Mouse (Mus musculus): ENCODE data around the gene 4931428L18Rik. TPM values are rescaled to one million over a fixed set of nuclear protein-coding genes. Genes with fewer than 3 reads are reported as not detected.

Gene 4931428L18Rik
- not detected in 2 replicates for polyA plus RNA-seq (2015; fragmentation: Nextera tagmentation; extraction: Ambion mirVana)

DNA sequence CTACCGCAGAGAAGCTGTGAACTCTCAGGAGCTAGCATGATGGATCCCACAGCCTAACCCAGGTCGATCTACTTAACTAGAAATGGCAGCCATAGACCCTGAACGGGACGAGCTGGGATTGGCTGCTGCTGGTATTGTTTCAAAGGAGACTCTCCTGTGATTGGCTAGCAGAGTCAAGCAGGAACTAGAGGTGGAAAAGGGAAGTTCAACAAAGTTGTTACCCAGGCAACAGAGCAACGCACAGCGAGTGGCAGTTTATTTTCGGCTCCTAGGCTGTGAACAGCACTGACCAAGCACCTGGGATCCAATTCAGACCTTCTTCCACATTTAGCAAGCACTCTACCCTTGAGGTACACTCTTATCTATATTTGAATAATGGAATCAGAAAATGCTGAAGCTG, at the start of gene 4931428L18Rik, which contains the start of gene Pih1d3:
4931428L18Rik (minus strand) TSS at position 121 of the 400 bp plus-strand sequence.
Pih1d3 (plus strand) TSS at position 275 of the 400 bp plus-strand sequence.
- Histone ChIP-seq H3K9me3 (no peaks in the 10 kb centered on the region), H3K27me3 (peaks cover 9% of the 10 kb centered on the region; the same call in 1 of the 2 replicates), H3K9ac (no peak within 1 kb of the TSS), H3K36me3 (no peaks in the 10 kb centered on the region), H3K4me2 (no peak within 1 kb of the TSS), H3K27ac (replicated peaks) (no peak within 1 kb of the TSS), H3K4me1 (replicated peaks) (no peaks in the 10 kb centered on the region), H3K4me3 (no peak within 1 kb of the TSS)
- 89% methylated on average over 7 of the region's 7 CpGs for WGBS
- ATAC-seq (ENCODE audit: low read depth), result no peak

DNA sequence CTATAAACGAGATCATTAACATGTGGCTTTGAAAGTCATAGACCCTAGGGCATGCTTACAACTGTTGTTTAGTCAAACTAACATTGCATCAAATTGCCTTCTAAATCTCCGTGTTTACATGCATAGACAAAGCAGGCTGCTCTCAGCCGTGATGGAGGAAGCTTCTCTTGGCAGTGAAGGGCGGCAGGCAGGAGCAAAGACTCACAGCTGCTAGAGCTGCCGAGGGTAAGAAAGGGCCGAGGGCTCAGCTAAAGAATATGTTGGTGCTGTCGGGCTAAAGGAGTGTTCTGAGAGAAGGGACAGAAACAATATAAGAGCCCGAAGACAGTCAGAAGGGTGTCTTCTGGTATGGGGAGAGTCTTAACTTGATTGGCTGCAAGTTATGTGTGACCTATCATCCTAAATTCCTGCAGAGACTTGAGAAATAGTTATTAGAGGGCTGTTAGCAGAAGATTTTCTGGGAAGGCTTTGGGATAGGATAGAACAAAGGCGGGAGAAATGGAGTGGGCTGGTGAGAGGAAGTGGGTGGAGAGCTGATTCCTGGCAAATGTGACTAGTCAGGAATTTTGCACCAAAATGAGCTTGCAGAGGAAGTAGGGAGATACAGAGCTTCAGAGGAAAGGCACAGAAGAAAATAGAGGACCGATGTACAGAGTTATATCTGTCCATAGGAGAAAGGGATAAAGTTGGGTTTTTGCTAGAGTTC, 37.9 kb upstream of the 4931428L18Rik start:
- no peaks in the 10 kb centered on the region for H3K27me3 ChIP-seq

DNA sequence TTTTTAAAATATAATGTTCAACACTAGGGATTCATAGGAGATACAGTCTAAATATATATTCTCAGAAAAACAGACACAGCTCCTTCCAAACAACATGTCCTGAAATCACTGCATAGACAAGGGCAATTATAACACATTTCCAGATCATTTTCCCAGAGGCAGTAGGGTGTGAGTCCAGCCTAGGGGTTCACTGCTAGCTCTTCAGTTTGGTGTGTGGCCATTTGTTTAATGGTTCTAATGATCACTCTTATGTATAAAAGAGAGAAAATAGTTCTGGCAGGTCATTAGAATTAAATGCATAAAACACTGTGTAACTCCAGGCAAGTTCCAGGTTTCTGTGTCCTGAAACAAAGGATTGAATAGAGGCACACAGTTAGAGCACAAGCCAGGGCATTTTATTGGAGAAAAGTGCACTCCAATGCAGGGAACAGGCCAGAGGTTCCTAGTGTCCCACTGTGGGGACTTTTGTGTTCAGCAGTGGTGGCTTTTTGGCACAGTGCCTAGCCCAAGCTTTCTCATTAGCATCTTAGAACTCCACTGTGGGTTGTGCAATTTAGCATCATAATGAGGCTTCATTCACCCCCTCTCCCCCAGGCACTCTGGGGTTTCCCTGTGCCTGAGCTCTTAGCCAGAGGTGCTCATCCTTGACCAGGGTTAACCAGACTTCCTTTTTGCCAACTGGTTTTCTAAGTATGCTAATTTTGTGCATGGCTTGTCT, 11.0 kb upstream of the 4931428L18Rik start:
- Histone ChIP-seq H3K4me3 (no peak overlapping the region), H3K9ac (no peak overlapping the region), H3K36me3 (no peaks in the 10 kb centered on the region), H3K9me3 (no peaks in the 10 kb centered on the region), H3K27ac (replicated peaks) (peak overlapping the region; percentile 49; the same call in 1 of the 2 replicates), H3K27me3 (peaks cover 74% of the 10 kb centered on the region), H3K4me2 (no peak overlapping the region), H3K4me1 (replicated peaks) (peaks cover 13% of the 10 kb centered on the region)
- ATAC-seq (ENCODE audit: low read depth), result peak; percentile 93

More for the DNA sequence above, 37.9 kb upstream of the 4931428L18Rik start:
- H3K4me2 ChIP-seq, result no peak overlapping the region
- H3K27ac ChIP-seq (replicated peaks), result no peak overlapping the region
- H3K4me3 ChIP-seq, result no peak overlapping the region
- no peak overlapping the region for H3K9ac ChIP-seq
- no peaks in the 10 kb centered on the region for H3K4me1 ChIP-seq (replicated peaks)
- H3K36me3 ChIP-seq, result no peaks in the 10 kb centered on the region
- H3K9me3 ChIP-seq, result no peaks in the 10 kb centered on the region
- ATAC-seq (ENCODE audit: low read depth), result no peak
- WGBS, result 80% methylated on average over 10 of the region's 10 CpGs

DNA sequence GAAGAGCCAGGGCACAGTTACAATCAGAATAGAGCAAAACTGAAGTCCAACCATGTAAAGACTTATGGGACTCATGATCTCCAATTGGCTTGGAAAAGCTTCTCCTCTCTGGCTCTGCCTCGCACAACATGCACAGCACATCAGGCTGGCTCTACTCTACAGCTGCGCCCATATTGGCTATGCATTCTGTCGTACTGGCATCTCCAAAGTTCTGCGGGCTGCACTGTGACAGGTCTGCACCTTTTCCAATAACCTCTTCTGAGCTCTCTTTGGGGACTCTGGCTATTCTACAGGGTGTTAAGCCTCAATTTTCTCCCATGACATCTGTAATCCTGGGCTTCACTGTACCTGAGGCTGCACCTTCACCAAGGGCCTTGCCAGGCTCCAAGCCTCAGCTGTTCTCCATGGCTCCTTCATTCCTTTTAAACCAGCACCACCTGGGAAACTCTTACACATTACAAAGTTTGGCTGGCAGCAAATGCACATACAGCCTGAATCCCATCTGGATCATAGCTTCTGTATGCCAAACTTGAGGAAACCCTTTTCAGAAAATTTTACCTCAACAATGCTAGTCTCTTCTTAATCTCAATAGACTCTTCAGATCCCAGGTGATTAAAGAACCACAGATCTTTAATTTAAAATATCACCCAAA, 1.8 kb downstream of the 4931428L18Rik start:
- no peak overlapping the region for H3K9ac ChIP-seq
- no peaks in the 10 kb centered on the region for H3K36me3 ChIP-seq
- 97% methylated on average over 4 of the region's 4 CpGs for WGBS
- H3K9me3 ChIP-seq, result no peaks in the 10 kb centered on the region
- no peak overlapping the region for H3K27ac ChIP-seq (replicated peaks)
- H3K4me2 ChIP-seq, result no peak overlapping the region
- no peaks in the 10 kb centered on the region for H3K27me3 ChIP-seq
- no peaks in the 10 kb centered on the region for H3K4me1 ChIP-seq (replicated peaks)
- no peak overlapping the region for H3K4me3 ChIP-seq
- no peak for ATAC-seq (ENCODE audit: low read depth)

- 80% methylated on average over 1 of the region's 1 CpGs for WGBS
- Histone ChIP-seq H3K36me3 (no peaks in the 10 kb centered on the region), H3K4me1 (replicated peaks) (no peaks in the 10 kb centered on the region), H3K4me2 (no peak overlapping the region), H3K9ac (no peak overlapping the region), H3K27me3 (no peaks in the 10 kb centered on the region), H3K9me3 (no peaks in the 10 kb centered on the region), H3K27ac (replicated peaks) (no peak overlapping the region), H3K4me3 (no peak overlapping the region)
- ATAC-seq (ENCODE audit: low read depth), result no peak
Observed at GRCm38 (mm10) chr1:31214831-31215230, 7.7 kb downstream of the 4931428L18Rik start.

DNA sequence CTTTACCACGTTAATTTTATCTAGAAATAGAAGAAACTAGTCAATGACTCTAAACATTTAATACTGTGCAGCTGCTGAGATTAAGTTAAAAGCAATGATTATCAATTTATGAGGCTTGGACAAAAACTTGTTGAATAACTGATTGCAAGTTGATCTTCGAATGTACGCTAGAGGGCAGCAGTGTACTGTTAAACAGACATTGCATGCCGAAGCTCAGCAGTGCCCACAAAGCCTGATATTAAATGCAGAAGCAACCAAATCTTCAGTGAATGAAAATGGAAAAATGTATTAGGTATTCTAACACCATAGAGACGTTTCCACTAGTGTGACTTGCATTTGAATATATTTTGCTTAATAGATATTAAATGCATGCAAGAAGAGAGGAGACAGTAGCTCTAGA, 12.3 kb downstream of the 4931428L18Rik start:
- ATAC-seq (ENCODE audit: low read depth), result peak; percentile 72; the same call in 1 of the 2 replicates
- no peak overlapping the region for H3K9ac ChIP-seq
- no peaks in the 10 kb centered on the region for H3K9me3 ChIP-seq
- WGBS, result under 1% methylated on average over 5 of the region's 5 CpGs
- H3K4me3 ChIP-seq, result no peak overlapping the region
- no peaks in the 10 kb centered on the region for H3K27me3 ChIP-seq
- H3K27ac ChIP-seq (replicated peaks), result no peak overlapping the region
- H3K36me3 ChIP-seq, result no peaks in the 10 kb centered on the region
- no peak overlapping the region for H3K4me2 ChIP-seq
- H3K4me1 ChIP-seq (replicated peaks), result 0 out of 2 replicates have a peak, but pooled peaks cover 1% of the 10 kb centered on the region

GRCm38 (mm10) chr1:31205770-31206169, 16.7 kb downstream of the 4931428L18Rik start:
- H3K27ac ChIP-seq (replicated peaks), result no peak overlapping the region
- H3K27me3 ChIP-seq, result no peaks in the 10 kb centered on the region
- no peaks in the 10 kb centered on the region for H3K36me3 ChIP-seq
- no peak for ATAC-seq (ENCODE audit: low read depth)
- H3K4me3 ChIP-seq, result no peak overlapping the region
- no peak overlapping the region for H3K9ac ChIP-seq
- no peaks in the 10 kb centered on the region for H3K9me3 ChIP-seq
- no peak overlapping the region for H3K4me2 ChIP-seq
- WGBS, result 89% methylated on average over 3 of the region's 3 CpGs
- 0 out of 2 replicates have a peak, but pooled peaks cover 5% of the 10 kb centered on the region for H3K4me1 ChIP-seq (replicated peaks)

DNA sequence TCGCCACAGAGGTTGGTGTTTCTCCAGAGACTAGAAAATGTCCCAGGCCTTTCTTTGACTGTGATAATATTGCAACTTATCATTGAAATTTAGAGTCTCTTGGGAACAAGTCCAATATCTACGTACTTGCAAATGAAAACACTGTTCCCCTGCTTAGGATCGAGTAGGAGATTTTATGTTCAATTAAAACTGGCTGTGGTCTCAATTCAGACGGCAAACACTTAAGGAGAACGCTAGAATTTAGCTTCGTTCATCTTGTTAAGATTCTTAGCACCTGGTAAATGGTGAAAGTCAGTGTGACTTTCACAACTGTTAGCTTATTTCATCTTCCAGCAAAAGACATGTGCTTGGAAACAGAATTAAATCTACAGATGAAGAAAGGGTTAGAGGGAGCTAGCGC, 17.1 kb downstream of the 4931428L18Rik start:
- Histone ChIP-seq H3K27ac (replicated peaks) (0 out of 2 replicates have a peak overlapping the region, but pooled peaks have one; percentile 56), H3K4me3 (no peak overlapping the region), H3K4me1 (replicated peaks) (0 out of 2 replicates have a peak, but pooled peaks cover 5% of the 10 kb centered on the region), H3K9ac (no peak overlapping the region), H3K9me3 (no peaks in the 10 kb centered on the region), H3K27me3 (no peaks in the 10 kb centered on the region), H3K4me2 (no peak overlapping the region), H3K36me3 (no peaks in the 10 kb centered on the region)
- 61% methylated on average over 7 of the region's 7 CpGs for WGBS
- no peak for ATAC-seq (ENCODE audit: low read depth)

DNA sequence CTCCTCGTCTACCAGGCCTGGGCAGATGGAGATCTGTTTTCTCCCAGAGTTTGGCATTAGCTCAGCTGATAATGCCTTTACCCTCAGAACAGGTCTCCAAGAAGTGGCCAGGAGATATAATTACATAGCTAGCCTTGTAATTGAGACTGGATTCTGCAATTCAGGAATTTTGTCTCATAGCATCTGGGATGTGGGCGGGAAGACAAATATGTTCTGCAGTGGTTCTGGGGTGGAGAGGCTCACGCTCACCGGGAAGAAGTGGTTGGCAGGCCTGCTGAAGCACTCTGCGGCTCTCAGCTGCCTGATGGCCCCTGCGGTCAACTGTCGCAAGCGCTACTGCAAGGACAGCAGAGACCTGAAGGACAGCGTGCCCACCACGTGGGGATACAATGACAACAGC, 18.7 kb downstream of the 4931428L18Rik start:
- 90% methylated on average over 10 of the region's 10 CpGs for WGBS
- Histone ChIP-seq H3K4me1 (replicated peaks) (0 out of 2 replicates have a peak, but pooled peaks cover 5% of the 10 kb centered on the region), H3K4me2 (no peak overlapping the region), H3K27me3 (no peaks in the 10 kb centered on the region), H3K9ac (no peak overlapping the region), H3K9me3 (no peaks in the 10 kb centered on the region), H3K4me3 (no peak overlapping the region), H3K27ac (replicated peaks) (no peak overlapping the region), H3K36me3 (no peaks in the 10 kb centered on the region)
- ATAC-seq (ENCODE audit: low read depth), result no peak

DNA sequence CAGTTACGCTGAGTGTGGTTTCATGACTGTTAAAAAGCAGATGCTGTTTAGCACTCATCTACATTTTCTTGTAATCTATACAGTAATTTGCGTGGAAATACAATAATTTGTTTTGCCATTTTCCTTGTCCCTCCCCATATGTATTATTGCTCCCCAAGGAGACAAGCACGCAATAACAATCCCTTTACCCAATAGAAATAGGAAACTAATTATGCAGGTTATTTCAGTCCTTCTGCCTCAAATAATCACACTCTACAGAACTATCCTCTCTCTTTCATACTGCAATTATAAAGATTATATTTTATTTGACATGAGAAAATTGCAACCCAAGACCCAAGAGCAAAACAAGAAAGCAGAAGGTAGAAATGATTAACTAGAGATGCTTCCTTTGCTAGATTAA, 25.5 kb downstream of the 4931428L18Rik start:
- H3K4me2 ChIP-seq, result no peak overlapping the region
- H3K9ac ChIP-seq, result no peak overlapping the region
- no peaks in the 10 kb centered on the region for H3K36me3 ChIP-seq
- WGBS, result 52% methylated on average over 3 of the region's 3 CpGs
- H3K4me1 ChIP-seq (replicated peaks), result no peaks in the 10 kb centered on the region
- no peak overlapping the region for H3K27ac ChIP-seq (replicated peaks)
- H3K27me3 ChIP-seq, result no peaks in the 10 kb centered on the region
- peak; percentile 67 for ATAC-seq (ENCODE audit: low read depth)
- H3K9me3 ChIP-seq, result no peaks in the 10 kb centered on the region
- no peak overlapping the region for H3K4me3 ChIP-seq

DNA sequence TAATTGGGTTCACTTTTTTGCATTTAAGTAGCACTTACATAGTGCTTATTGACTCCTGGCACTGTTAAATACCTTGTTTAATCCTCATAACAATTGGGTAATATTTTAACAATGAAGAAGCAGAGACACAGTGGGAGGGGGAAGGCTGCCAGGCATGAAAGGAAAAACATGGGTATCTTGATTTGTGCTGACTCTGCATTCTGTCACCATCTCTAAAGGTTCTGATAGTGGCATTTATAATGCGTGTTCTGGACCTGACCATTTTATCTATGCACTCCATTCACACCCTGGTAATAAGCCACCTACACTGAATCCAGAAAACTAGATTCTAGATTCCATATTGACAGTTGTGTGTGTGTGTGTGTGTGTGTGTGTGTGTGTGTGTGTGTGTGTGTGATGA, 26.9 kb downstream of the 4931428L18Rik start:
- no peak overlapping the region for H3K27ac ChIP-seq (replicated peaks)
- no peak overlapping the region for H3K4me2 ChIP-seq
- no peak overlapping the region for H3K9ac ChIP-seq
- H3K4me1 ChIP-seq (replicated peaks), result no peaks in the 10 kb centered on the region
- no peaks in the 10 kb centered on the region for H3K9me3 ChIP-seq
- H3K36me3 ChIP-seq, result no peaks in the 10 kb centered on the region
- ATAC-seq (ENCODE audit: low read depth), result no peak
- H3K27me3 ChIP-seq, result no peaks in the 10 kb centered on the region
- no peak overlapping the region for H3K4me3 ChIP-seq
- 90% methylated on average over 1 of the region's 1 CpGs for WGBS

Data from neural tube, embryonic 13.5 days (tissue).